Mouse (Mus musculus): ENCODE measurements around the gene Zyx. TPM values are rescaled to one million over a fixed set of nuclear protein-coding genes. Genes with fewer than 3 reads are reported as not detected.

Zyx gene
- total RNA-seq, 2 experiments from 2014 or later = 57.9 to 62.6 TPM

DNA sequence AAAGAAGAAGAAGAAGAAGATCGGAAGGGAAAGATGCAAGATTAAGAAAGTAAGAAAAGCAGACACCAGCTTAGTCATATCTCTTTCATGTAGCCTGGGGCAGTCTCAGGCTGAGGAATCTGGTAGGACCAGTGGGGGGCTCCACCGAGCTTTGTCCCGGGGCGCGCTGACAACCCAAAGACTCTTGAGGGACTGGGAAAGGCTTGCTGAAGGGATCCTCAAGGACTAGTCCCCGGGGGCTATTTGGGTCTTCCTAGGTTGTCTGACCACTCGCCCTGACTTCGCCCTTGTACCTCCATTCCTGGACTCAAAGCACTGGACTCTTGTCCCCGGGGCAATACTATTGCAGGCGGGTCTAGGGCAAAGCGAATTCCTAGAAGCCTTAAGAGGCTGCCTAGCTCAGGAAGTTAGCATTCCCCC, 414 bp upstream of the Zyx start:
- DNase-seq = peak; percentile 86
- intact Hi-C loops (cut with DNase I) = loop anchor here (1.0 to 10.0 kb wide), 6 partner anchors 24 to 346 kb away; partner anchors contain the start of genes Epha1 and Tas2r126

DNA sequence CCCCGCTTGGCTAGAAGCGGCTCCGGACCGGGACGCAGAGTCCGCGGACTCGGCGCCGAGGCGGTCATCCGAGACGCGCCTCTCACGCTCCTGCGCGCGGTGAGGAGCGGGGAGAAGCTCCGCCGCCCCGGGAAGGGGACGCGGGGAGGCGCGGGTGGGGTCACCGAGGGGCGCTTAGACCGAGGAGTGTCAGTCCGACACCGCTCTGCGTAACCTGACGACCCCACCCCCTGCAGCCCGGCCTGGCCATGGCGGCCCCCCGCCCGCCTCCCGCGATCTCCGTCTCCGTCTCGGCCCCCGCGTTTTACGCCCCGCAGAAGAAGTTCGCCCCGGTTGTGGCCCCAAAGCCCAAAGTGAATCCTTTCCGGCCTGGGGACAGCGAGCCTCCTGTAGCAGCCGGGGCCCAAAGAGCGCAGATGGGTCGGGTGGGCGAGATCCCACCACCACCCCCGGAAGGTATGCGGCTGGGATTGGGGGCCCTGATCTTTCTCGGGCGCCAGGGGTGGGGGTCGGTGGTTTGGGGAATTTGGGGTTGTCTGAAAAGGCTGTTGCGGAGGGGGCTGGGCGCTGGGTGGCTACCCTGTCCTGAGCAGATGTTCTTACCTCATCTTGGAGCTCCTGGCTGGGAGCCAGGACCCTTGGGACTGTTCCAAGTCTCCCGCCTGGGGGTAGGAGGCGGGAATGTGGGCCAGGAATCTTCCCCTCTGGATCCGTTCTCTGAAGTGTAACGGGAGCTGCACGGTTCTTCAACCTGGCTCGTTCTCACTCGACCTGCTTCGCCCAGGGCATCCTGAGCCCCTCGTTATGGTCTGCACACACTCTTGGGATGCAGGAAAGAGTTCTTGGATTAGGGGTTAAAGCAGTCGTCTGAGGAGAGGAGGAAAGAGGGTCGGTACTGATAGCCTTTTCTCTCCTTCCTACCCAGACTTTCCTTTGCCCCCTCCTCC, 864 bp downstream of the Zyx start:
- intact Hi-C loops (cut with DNase I) = loop anchor here (5.0 kb wide), 1 partner anchor 197 kb away; the partner anchor contains the start of gene Olfr455
- peak; percentile 87 to 89 for DNase-seq

DNA sequence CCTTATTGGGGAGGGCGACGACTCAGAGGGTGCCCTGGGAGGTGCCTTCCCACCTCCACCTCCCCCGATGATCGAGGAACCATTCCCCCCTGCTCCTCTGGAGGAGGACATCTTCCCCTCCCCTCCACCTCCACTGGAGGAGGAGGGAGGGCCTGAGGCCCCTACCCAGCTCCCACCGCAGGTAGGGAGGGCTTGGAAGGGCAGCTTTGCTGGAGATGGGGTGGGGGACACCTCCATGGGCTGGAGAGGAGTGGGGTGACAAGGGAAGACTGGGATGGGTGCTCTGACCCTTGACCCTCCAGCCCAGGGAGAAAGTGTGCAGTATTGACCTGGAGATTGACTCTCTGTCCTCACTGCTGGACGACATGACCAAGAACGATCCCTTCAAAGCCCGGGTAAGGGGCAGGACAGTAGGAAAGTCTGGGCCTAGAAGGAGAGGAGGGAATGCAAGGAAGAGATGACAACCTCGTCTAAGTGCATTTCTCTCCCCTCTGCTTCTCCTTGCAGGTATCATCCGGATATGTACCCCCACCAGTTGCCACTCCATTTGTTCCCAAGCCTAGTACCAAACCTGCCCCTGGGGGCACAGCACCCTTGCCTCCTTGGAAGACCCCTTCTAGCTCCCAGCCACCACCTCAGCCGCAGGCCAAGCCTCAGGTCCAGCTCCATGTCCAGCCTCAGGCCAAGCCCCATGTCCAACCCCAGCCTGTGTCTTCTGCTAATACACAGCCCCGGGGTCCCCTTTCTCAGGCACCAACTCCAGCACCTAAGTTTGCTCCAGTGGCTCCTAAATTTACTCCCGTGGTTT, 1.7 kb downstream of the Zyx start:
- intact Hi-C loops (cut with DNase I) = loop anchor here (5.0 kb wide), 1 partner anchor 196 kb away; the partner anchor contains the start of gene Olfr455
- no peak for DNase-seq

DNA sequence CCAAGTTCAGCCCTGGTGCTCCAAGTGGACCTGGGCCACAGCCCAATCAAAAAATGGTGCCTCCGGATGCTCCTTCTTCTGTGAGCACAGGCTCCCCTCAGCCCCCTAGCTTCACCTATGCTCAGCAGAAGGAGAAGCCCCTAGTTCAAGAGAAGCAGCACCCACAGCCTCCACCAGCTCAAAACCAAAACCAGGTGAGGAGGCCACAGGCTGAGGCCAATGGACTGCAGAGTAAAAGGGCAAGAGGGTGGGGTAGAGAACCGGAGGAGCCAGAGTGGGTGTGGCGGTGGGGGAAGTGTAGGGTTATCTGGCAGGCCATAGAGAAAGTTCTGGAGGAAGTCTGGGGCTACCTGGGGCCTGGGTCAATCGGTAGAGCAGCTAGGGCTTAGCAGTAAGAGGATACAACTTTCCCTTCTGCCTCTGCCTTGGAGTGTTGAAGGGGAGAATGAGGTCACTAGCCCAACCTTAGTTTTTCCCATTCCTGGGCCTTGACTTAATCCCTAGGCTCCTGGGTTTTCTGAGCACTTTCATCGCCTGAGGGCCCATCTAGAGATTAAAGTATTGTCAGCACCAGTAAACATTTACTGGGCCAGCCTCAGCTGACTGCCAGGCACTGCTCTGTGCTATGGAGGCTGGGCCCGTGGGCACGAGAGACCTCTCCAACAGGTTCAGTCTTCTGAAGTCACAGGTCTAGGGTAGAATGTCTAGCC, 2.5 kb downstream of the Zyx start:
- DNase-seq = peak in 1 of 2 experiments; percentile 39
- intact Hi-C loops (cut with DNase I) = loop anchor here (5.0 kb wide), 1 partner anchor 195 kb away; the partner anchor contains the start of gene Olfr455

DNA sequence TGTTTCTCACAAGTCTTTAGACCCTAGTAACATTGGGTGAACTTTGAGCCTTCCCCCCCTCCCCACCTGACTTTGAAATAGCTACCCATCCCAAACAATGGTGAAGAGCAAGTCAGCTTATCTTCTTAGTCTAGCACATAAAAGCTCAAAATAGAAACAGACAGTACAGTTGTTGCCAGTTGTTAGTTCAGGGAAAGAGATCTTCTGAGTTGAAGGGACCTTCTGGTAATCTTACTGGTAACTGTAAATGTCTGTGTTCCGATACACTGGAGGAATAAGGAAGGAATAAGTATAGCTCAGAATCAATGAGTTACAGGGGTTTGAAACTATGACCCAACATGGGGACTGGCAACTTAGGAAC, 3.0 kb downstream of the Zyx start:
- DNase-seq = no peak
- intact Hi-C loops (cut with DNase I) = loop anchor here (5.0 kb wide), 1 partner anchor 195 kb away; the partner anchor contains the start of gene Olfr455

DNA sequence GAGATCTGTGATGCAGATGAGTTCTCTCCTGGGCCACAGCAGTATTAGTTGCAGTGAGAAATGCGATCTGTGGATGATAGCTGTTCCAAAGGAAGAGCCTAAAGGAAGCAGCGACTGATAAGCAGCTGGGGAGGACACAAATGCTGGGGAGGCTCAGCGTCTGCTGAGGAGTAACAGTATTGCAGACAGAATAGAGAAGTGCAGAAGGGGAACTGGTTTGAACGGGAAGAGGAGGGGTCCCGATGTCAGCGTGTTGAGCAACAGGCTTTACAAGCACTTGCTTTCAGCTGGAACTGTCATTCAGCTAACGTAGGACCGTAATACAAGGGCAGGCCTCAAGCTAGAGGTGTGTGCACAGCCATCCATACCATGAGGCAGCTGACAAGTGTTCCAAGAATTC, 3.8 kb downstream of the Zyx start:
- DNase-seq = peak in 1 of 2 experiments; percentile 40
- intact Hi-C loops (cut with DNase I) = loop anchor here (5.0 kb wide), 1 partner anchor 194 kb away; the partner anchor contains the start of gene Olfr455

DNA sequence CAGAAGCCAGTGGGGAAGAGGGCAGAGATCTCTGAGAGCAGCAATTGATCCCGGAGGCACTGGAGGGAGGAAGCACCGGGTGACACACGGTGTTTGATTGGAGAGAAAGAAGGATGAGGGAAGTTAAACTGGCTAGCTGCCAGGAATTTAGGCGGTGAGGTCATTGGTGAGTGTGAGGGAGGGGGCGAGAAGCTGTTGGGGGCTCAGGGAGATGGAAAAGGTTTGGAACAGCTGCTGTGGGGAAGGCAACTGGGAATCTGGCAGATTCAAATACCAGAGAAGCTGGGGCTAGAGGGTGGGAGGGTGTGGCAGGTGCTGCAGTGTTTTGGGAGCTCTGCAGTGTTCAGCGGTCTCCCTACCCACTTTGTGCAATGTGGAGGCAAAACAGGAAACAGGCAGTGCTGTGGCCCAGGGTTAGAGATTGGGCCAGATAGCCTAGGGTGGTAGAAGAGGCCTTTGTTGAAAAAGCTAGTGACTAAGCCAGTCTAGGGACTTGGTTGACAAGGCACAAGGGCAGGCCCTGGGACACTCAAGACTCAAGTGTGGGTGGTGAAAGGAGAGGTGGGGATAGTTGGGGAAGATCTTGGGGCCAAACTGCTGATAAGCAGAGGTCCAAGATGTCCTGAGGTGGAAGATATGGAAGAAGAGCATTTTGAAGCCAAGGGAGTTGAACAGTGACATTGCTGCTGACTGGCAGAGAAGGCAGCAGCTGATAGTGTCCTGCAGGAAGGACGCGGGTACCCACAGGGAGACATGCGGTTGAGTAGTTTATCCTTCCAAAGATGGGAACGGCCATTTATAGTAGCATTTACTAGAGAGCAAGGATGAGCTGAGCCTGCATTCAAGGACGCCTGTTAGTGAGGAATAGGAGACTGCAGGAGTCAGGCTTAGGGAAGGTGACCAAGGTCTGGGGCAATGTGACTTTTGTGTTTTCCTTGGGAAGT, 4.9 kb downstream of the Zyx start:
- DNase-seq = peak; percentile 58 to 62
- intact Hi-C loops (cut with DNase I) = loop anchor here (5.0 kb wide), 1 partner anchor 193 kb away; the partner anchor contains the start of gene Olfr455

DNA sequence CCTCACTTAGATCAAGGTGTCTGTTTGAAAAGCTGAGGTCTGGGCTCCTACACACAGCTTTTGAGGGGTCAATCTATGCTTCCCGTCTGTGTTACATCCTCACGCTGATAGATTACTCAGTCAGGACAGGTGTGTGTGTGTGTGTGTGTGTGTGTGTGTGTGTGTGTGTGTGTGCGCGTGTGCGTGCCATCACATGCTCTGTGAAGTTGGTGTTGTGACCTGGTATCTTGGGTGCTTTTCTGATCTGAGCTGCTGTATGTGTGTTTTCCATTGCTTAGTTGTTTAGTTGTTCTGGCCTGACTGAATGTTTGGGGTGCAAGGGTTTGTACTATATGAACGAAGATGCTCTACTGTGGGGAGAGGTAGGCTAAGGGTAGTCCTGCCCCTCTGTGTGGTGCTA, 5.9 kb downstream of the Zyx start:
- no peak for DNase-seq
- intact Hi-C loops (cut with DNase I) = no loop called here

DNA sequence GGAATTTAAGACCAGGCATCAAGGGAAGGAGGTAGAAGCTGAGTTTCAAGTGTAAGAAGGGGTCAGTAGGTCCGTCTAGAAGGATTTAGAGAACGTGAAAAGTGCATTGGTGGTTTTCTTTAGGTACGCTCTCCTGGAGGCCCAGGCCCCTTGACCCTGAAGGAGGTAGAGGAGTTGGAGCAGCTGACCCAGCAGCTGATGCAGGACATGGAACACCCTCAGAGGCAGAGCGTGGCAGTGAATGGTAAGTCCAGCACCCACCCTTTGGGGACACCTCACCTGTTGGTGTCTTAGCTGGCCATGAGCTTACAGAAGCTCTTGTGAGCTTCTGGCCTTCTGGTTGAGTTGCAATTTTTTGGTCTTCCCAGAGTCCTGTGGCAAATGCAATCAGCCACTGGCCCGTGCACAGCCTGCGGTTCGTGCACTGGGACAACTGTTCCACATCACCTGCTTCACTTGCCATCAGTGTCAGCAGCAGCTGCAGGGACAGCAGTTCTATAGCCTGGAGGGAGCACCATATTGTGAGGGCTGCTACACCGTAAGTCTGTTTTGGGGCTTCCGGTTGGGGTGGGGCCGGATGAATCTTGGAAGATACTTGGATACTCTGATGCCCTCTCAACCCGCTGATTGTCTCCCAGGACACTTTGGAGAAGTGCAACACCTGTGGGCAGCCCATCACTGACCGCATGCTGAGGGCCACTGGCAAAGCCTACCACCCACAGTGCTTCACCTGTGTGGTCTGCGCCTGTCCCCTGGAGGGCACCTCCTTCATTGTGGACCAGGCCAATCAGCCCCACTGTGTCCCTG, 6.6 kb downstream of the Zyx start:
- intact Hi-C loops (cut with DNase I) = no loop called here
- DNase-seq = no peak

DNA sequence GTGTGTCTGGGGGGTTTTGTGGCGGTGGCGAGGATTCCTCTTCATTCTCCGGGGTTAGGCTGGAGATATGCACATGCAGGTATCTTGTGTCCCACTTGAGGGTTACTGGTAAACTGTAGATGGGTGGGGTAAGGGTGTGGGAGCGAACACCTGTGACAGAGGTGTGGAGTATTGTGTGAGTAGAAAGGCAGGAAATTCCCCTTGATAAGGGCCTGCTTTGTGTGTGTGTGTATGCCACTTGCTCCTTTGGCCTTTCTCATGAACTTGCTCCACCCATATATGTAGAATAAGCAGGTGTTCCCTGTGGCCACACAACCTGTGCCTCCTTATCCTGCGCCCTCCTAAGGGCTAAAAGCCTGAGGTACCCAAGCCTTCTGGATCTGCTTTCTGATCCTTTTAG, 7.5 kb downstream of the Zyx start:
- DNase-seq = no peak
- intact Hi-C loops (cut with DNase I) = no loop called here

DNA sequence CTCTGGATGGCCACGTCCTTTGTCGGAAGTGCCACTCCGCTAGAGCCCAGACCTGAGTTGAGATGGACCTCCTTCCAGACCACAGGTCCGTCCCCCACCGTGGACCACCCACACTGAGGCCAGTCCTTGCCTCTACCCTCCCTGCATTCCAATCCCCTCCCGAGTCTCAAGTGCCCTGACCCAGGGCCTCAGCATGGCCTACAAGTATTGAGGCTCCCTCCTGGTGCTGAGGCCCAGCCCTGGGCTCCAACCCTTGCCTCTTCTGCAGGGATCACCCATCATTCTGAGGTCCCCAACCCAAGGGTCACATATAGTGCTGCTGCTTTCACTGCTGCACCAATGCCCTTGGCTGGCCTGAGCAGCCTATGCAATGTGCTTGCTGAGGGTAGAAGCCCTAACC, 8.5 kb downstream of the Zyx start:
- intact Hi-C loops (cut with DNase I) = no loop called here
- DNase-seq = peak in 1 of 2 experiments; percentile 7

DNA sequence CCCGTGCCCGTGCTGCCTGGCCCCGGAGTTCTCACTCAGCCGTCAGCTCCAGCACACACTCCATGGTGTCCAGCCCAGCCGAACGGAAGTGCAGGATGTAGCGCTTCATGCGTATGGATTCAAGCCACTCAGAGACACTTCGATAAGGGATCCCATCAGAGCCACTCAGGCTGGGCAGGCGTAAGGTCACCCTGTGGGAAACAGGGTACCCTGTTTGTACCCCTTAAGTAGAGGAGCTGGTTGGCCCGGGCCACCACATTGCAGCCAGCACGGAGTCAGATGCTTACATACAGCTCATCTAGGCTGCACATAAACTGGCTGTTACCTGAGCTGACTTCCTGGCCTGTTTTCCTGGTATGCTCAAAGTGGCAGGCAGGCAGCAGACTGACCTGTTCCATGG, 9.5 kb downstream of the Zyx start:
- intact Hi-C loops (cut with DNase I) = no loop called here
- DNase-seq = no peak

DNA sequence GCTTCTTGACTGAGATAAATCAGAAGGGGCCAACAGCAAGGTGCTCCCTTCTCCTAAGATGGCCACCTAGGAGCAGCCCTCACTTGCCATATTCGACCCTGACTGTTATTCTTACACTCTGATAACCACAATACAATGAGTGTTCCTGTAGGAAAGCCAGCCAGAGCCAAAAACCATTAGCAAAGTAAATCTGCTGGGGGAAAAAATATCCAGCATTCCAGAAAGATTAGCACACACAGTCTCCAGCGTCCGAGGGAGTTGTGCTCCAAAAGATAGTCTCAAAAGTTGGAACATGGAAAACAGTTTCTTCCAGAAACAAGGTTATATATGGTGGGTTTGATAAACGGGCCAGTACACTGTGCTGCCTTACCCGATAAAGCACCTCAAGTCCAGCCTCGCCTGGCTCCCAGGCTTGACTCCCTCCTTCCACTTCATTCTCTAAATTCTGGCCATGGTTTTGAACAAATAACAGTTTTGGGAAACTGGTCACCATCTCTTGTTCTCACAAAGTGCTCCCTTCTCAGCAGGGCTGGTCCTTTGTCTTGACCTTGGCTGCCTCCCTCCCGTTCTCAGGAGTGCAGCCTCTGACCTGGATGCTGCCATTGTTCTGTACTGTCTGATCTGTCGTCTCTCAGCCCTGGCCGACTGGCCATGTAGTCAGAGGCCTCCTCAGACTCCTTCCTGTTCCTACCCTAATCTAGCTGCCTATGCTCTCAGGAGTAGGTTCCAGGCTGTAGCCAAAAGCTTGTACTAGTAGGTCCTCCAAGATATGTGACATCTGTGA, 10.1 kb downstream of the Zyx start:
- intact Hi-C loops (cut with DNase I) = no loop called here
- DNase-seq = peak in 1 of 2 experiments; percentile 43

DNA sequence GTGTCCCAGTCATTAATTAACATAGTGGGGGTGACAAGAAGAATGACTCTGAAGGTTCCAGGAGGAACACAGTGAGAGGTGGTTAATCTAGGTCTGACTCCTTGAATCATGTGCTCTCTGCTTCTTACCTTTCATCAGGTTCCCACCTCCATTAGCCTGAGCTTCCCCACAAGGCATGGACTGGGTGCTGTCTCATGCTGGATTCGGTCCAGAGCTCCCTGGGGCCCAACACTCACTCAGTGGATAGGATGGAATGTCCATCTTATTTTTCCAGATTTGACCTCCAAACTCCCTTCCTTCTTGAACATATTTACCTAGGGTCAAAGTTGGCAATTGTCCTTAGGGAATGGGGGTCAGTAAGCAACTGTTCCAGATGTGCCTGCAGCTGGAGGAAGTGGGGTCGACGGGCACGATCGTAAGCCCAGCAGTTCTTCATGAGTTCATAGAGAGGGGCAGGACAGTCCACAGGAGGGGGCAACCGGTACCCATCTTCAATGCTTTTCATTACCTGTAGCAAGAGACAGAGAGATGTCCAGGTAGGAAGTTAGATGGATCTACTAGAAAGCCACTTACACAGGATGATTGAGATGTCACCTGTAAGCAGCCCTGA, 10.9 kb downstream of the Zyx start:
- DNase-seq = no peak
- intact Hi-C loops (cut with DNase I) = no loop called here

DNA sequence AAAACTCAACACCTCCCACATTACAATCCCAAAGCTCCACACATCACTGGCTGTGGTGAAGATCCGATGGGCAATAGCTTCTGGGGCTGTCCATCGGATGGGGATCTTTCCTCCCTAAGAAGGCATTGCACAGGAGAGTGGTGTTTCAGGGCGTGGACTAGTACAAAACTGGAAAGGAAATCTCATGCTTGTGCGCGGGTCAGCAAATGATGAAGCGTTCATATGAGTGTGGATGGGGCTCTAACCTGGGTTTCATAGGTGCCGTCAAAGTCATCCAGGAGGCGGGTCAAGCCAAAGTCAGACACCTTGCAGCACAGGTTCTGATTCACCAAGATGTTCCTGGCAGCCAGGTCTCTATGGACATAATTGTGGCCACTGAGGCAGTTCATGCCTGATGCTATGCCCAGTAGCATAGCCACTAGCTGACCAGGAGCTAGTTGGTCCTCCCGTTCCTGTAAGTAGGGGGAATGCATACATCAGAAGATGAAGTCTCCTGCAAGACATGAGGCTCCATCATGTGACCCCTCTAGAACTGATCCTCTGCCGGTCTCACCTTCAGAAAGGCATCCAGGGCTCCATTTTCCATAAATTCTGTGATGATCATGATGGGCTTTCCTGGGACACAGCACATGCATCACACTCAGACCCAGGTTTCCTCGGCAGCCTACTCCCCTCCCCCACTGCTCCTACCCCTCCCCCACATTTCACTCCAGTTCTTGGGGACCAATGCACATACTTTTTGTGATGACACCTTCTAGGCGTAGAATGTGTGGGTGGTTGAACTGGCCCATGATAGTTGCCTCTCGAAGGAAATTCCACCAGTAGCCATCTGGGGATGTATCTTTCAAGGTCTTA, 11.8 kb downstream of the Zyx start:
- DNase-seq = peak in 1 of 2 experiments; percentile 11
- intact Hi-C loops (cut with DNase I) = no loop called here

DNA sequence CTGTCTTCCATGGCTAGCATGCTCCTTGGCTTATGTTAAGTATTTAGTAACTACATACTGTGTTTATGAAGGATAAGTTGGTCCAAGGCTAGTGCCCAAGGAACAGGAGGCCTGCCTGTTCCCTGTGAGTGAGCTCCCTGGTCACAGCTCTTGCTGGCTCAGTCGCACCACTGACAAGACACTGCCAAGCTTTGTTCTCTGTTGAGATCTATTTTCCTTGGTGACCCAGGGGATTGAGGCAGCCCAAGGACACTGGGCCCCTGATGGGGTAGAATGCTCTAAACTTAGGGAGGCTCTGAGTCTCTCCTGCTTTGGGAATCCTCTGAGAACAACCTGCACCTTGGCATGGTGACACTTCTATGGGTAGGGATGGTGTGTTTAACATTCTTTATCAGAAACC, 12.6 kb downstream of the Zyx start:
- intact Hi-C loops (cut with DNase I) = no loop called here
- peak in 1 of 2 experiments; percentile 17 for DNase-seq

All from heart, postnatal 36 days (tissue).